Mouse (Mus musculus): ENCODE results near the gene Abcb9.

The Abcb9 gene

GRCm38 (mm10) chr5:124093852-124094604, 1.6 kb downstream of the Abcb9 start:
- DNase-seq (ENCODE audit: low read depth), result no peak

GRCm38 (mm10) chr5:124093120-124093794, 2.3 kb downstream of the Abcb9 start:
- DNase-seq (ENCODE audit: low read depth), result no peak

GRCm38 (mm10) chr5:124091951-124092406, 3.6 kb downstream of the Abcb9 start:
- DNase-seq (ENCODE audit: low read depth), result no peak

GRCm38 (mm10) chr5:124089868-124090267, 5.7 kb downstream of the Abcb9 start:
- no peak for DNase-seq (ENCODE audit: low read depth)

- DNase-seq (ENCODE audit: low read depth), result no peak
Measured at GRCm38 (mm10) chr5:124086876-124087275, 8.7 kb downstream of the Abcb9 start.

GRCm38 (mm10) chr5:124085513-124085912, 10.1 kb downstream of the Abcb9 start:
- no peak for DNase-seq (ENCODE audit: low read depth)

GRCm38 (mm10) chr5:124084588-124085173, 10.9 kb downstream of the Abcb9 start:
- no peak for DNase-seq (ENCODE audit: low read depth)

- no peak for DNase-seq (ENCODE audit: low read depth)
Measured at GRCm38 (mm10) chr5:124083850-124084587, 11.6 kb downstream of the Abcb9 start.

- DNase-seq (ENCODE audit: low read depth), result no peak
Measured at GRCm38 (mm10) chr5:124082941-124083688, 12.5 kb downstream of the Abcb9 start.

GRCm38 (mm10) chr5:124082447-124082846, 13.2 kb downstream of the Abcb9 start:
- no peak for DNase-seq (ENCODE audit: low read depth)

- no peak for DNase-seq (ENCODE audit: low read depth)
Measured at GRCm38 (mm10) chr5:124079880-124080279, 15.7 kb downstream of the Abcb9 start.

GRCm38 (mm10) chr5:124078794-124079416, 16.7 kb downstream of the Abcb9 start:
- peak; percentile 70 for DNase-seq (ENCODE audit: low read depth)

GRCm38 (mm10) chr5:124077856-124078460, 17.6 kb downstream of the Abcb9 start:
- no peak for DNase-seq (ENCODE audit: low read depth)

GRCm38 (mm10) chr5:124077241-124077640, 18.4 kb downstream of the Abcb9 start:
- no peak for DNase-seq (ENCODE audit: low read depth)

GRCm38 (mm10) chr5:124076559-124076958, 19.0 kb downstream of the Abcb9 start:
- DNase-seq (ENCODE audit: low read depth), result no peak

- DNase-seq (ENCODE audit: low read depth), result no peak
Measured at GRCm38 (mm10) chr5:124075716-124076115, 19.9 kb downstream of the Abcb9 start.

GRCm38 (mm10) chr5:124074845-124075307, 20.7 kb downstream of the Abcb9 start:
- DNase-seq (ENCODE audit: low read depth), result no peak

- DNase-seq (ENCODE audit: low read depth), result no peak
Measured at GRCm38 (mm10) chr5:124073682-124074081, 21.9 kb downstream of the Abcb9 start.

- no peak for DNase-seq (ENCODE audit: low read depth)
Measured at GRCm38 (mm10) chr5:124069657-124070056, 25.9 kb downstream of the Abcb9 start.

- no peak for DNase-seq (ENCODE audit: low read depth)
Measured at GRCm38 (mm10) chr5:124062037-124062824, 33.4 kb downstream of the Abcb9 start.
